Mouse (Mus musculus): ENCODE results near the gene Tbc1d16.

Tbc1d16 gene

GRCm38 (mm10) chr11:119165995-119166394 lies 62.3 kb downstream of the Tbc1d16 start:
- DNase-seq = peak; percentile 42

DNA sequence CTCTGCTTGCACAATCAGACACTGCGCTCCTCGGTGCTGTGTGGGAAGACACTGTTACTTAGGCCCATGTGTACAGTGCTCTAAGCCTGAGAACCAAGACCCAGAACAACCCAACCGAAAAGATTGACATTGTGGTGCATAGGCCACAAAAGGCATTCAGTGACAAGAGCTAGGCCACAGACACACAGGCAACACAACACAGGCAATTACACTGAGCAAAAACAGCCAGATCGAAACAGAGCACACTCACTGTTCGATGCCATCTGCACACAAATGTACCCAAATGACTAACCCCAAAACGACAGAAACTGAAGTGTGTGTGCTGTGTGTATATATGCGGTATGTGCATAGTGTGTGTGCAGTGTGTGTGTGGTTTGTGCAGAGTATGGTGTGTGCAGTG lies 63.9 kb downstream of the Tbc1d16 start:
- no peak for DNase-seq

- no peak for DNase-seq
Observed at GRCm38 (mm10) chr11:119163734-119163992, 64.6 kb downstream of the Tbc1d16 start.

- peak; percentile 39 for DNase-seq
Observed at GRCm38 (mm10) chr11:119162959-119163733, 65.2 kb downstream of the Tbc1d16 start.

GRCm38 (mm10) chr11:119161665-119162064 lies 66.6 kb downstream of the Tbc1d16 start:
- no peak for DNase-seq

DNA sequence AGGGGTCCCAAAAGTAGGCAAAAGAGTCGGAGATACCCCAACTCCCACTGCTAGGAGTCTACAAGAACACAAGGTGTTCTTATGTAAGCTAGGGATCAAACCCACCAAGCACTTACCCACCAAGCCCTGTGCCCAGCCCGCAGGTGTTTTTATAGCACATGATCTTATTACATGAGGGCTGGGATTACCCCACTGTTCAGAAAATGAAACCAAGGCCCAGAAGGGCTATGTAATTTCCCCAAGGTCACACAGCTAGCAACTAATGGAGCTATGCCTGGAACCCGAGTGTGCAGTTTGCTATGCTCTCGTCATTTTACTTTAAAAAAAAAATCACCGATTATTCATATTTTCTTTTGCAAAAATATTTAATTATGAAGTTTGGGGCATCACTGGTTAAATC lies 68.2 kb downstream of the Tbc1d16 start:
- no peak for DNase-seq

- DNase-seq = peak; percentile 47
Observed at GRCm38 (mm10) chr11:119159496-119159895, 68.8 kb downstream of the Tbc1d16 start.

DNA sequence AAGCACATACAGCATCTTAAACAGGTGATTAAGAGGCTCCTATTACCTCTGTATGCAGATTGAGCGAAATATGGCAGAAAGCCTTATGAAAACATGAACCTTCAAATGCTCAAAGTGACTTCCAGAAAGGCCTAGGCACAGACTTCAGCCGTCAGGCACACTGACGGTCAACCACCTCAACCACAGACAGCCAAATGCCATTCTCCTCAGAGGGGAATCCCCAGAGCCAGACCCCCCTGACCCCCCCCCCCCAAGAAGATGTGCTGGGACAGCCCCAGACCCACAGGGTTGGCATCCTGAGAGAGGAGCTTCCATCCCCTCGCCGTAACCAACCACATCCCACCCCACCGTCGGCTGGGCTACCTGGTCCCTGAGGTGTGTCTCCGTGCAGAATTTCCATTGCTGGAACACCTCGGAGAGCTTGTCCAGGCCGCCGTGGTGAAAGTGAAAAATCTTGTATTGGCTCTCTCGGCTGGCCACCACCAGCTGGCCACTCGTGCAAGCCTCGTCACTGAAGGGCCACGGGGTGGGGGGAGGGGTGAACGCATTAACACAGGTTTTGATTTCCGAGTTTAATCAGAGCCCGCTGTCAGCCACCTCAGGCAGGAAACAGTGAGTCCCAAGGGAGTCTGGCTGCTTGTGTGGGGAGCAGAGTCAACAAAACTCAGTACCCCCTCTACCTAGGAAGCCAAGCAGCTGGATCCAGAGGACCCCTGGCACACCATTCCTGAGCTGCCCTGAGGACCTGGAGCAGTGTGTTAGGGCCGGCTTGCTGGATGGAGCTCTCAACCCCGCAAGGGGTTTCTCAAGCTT lies 70.7 kb downstream of the Tbc1d16 start:
- DNase-seq = no peak

- no peak for DNase-seq
Observed at GRCm38 (mm10) chr11:119156481-119157254, 71.6 kb downstream of the Tbc1d16 start.

DNA sequence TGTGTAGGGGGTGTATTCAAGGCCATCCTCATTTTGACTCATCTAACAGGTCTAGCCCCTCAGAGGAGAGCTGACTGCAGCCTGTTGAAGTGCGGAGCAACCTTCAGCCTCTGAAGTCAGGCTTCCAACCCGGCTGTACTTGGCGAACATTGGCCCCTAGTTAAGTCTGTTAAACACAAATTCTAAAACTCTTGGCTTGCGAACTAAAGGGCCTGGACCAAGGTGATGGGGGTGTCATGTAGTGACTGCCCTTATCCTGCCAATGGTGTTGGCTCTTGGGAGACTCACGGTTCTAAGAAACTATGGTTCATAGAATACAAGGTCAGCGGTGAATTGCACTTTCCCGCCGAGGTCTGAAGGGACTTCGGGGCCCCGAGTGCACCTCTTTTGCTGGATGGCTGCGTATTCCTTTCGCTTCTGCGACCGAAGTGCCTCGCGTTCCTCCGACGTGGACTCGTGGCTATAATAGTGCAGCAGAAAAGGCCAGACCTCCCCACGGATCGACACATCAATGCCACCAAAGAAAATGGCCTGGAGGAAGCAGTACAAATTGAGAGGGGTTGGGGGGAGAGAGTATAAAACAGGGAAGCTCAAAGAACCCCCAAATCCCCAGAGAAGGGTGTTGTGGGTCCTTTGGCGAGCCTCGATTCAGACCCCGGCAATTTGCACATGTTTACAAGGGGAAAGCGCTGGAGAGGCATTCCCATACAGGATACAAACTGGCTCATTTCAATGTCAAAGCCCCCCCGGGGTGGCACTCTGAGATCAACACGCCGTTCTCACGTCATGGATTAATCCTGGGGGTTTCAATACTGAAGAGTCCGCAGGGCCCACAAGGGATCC lies 72.4 kb downstream of the Tbc1d16 start:
- DNase-seq = no peak

DNA sequence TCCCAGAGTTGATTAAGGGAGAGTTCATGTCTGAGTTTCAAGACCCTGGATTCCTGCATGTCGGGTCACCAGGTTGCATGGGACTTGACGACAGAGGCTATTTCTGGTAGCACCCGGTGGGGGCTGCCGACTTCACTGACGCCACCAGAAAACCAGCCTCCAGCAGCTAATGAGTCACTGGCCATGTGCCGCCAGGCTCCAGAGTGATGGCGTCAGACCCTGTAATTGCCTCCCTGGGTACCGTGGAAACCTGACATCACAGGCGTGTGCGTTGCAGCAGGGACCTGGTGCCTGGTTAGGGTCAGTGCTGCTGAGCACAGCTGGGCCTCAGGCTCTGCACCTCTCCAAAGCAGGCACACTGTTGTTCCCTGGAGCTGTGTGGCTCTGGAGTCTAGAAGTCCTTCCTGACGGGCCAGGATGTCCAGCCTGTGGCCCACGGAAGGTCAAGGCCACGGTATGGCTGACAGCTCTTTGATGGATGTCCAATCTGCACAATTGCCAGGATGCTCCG lies 75.9 kb downstream of the Tbc1d16 start:
- no peak for DNase-seq

DNA sequence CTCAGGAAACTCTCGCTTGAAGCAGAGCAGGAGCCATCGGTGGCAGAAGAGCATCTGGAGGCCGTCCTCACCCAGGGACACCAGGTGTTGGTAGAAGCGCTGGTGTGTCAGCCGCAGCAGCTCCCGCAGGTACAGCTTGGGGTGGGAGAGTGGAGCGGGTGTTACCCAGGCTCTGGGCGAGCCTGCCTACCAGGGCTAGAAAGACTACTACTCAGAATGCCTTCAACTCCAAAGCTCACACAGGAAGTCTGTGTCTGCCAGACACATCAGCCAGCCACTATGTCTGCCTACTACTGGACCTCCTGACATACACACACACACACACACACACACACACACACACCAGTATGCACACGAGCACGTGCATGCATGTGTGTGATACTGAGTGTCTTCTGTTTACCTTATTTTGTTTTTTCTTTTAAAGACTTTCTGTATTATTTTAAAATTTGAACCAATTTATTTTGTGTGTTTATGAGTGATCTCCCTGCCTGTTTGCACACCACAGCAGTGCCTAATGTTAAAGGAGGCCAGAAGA lies 77.2 kb downstream of the Tbc1d16 start:
- no peak for DNase-seq

- no peak for DNase-seq
Observed at GRCm38 (mm10) chr11:119150442-119150841, 77.9 kb downstream of the Tbc1d16 start.

- no peak for DNase-seq
Observed at GRCm38 (mm10) chr11:119148829-119149228, 79.5 kb downstream of the Tbc1d16 start.

GRCm38 (mm10) chr11:119147153-119147552 lies 81.1 kb downstream of the Tbc1d16 start:
- DNase-seq = no peak

DNA sequence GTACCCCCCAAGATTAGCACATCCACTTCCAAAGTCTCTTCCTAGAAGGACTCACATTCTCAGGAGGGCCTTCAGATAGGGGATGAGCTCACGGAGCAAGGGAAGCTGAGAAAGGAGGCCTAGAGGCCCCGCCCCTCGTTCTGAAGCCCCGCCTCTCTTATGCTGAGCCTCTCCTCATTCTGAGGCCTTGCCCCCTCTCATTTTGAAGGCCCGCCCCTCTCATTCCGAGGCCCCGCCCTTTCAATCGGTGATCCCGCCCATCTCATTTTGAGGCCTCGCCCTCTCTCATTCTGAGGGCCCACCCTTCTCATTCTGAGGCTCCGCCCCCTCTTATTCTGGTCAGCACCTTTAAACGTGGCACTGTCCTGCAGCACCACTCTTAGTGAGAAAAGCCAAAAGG lies 82.2 kb downstream of the Tbc1d16 start:
- DNase-seq = peak; percentile 12

GRCm38 (mm10) chr11:119144801-119145475 lies 83.4 kb downstream of the Tbc1d16 start:
- no peak for DNase-seq

DNA sequence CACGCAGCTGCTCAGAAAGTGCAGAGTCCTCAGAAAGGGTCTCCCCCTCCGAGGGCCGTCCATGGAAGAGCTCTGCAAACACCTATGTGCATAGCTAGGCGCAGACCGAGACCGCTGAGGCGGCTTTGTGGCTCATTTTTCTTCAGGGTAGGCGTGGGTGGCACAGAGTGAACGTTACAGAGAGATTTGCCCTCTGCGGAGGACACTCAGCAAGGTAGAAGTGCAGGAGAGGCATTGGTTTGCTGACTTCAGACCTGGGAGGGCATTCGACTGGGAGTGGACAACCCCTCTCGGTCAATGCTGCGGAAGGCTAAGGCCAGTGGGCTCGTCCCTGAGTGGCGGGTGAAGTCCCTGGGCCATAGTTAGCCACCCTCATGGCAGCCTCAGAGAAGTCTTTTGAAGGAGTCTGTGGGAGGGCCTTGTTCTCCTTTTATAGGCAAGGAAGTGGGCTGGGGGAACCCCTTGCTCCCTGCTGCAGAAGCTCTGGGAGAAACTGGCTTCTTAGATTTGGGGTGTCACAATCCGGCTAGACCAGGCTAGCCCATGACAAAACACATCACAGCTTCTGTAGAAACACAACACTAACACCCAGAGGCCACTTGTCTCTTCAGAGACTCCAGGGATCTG lies 84.8 kb downstream of the Tbc1d16 start:
- no peak for DNase-seq

- no peak for DNase-seq
Observed at GRCm38 (mm10) chr11:119142615-119143014, 85.7 kb downstream of the Tbc1d16 start.

DNA sequence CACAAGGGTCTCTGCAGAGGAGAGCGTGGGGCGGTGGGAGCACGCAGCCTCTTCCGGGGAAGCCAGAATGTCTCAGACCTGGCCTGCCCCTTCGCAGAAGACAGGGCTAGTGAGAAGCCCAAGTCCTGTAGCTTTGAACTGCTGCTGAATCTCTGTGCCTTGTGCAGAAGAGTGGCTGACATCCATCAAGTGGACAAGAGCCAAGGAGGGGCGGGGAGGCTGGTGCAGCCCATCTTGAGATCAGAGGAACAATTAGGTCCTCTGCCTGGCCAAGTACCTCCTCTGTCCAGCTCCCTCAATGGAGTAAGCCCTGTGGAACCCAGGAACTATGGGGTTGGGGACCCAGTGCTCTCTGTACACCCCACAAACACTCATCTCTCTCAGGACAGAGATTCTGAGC lies 89.3 kb downstream of the Tbc1d16 start:
- DNase-seq = no peak

- no peak for DNase-seq
Observed at GRCm38 (mm10) chr11:119138205-119138604, 90.1 kb downstream of the Tbc1d16 start.
